Mouse (Mus musculus) bone marrow, adult 2 months (tissue): ENCODE data around the gene Tnpo2.
"Not testable (repeated sequence)": the region's sequence is repeated elsewhere in the genome, so short reads cannot be mapped to it uniquely, and the experiment has no call there.

Source experiments
- CTCF ChIP-seq: fragments of 200-500 bp; IDR thresholded peaks from 2 replicates; pipeline ENCODE4 v1.5.1; 2011; ENCODE audit warnings: low read length, control low read depth; ENCODE audit not compliant: control insufficient read depth, insufficient read depth
- POLR2A ChIP-seq: fragments of 200-500 bp; IDR thresholded peaks from 2 replicates; pipeline ENCODE4 v1.6.1; 2011; ENCODE audit warnings: low read depth, mild to moderate bottlenecking, control low read depth, low read length, borderline replicate concordance; ENCODE audit not compliant: control insufficient read depth

GRCm38 (mm10) chr8:85082169-85082568, 45.5 kb downstream of the Tnpo2 start:
- TF ChIP-seq CTCF, POLR2A: not testable (repeated sequence)
